Comparison of ENCODE assay signal across 8 mouse cellular contexts in genomic region chr10:86331681-86332281, GRCm38 (mm10). TPM values are rescaled to one million over a fixed set of nuclear protein-coding genes. Genes with fewer than 3 reads are reported as not detected.
DNase-seq lines count a peak whose midpoint lies in the region; ATAC-seq lines count a peak whose summit lies in the region.

No protein-coding gene starts in this region.

- peak overlapping the region; percentile 64 for H3K9ac ChIP-seq in heart, embryonic 13.5 days

- H3K4me2 ChIP-seq in heart, embryonic 13.5 days = peak overlapping the region; percentile 28; the same call in 1 of the 2 replicates

- 28% methylated on average over 7 of the region's 7 CpGs for WGBS in heart, embryonic 13.5 days

- intact Hi-C loops in heart, postnatal 25 days (cut with DNase I) = loop anchor here (10.0 kb wide), 1 partner anchor 373 kb away; the partner anchor contains the start of genes Hsp90b1 and Ttc41

- H3K36me3 ChIP-seq in heart, embryonic 13.5 days = peaks cover 16% of the 10 kb centered on the region

- peaks cover 84% of the 10 kb centered on the region for H3K4me1 ChIP-seq in heart, embryonic 13.5 days

- H3K9me3 ChIP-seq in heart, embryonic 13.5 days = no peaks in the 10 kb centered on the region

- H3K27ac ChIP-seq in heart, embryonic 13.5 days (replicated peaks) = peak overlapping the region; percentile 89

- no peak for ATAC-seq in heart, embryonic 13.5 days (ENCODE audit: extremely low read depth, insufficient number of reproducible peaks, low FRiP score, low TSS enrichment)

- H3K4me3 ChIP-seq in heart, embryonic 13.5 days = no peak overlapping the region

- DNase-seq in heart, adult 11 months = peak; percentile 99
- DNase-seq in heart, postnatal 25 days (ENCODE audit: low spot score) = no peak
- peak; percentile 66 for DNase-seq in adrenal gland, postnatal 14 days
- peak; percentile 62 to 81 for DNase-seq in kidney, postnatal 25 days
- DNase-seq in urinary bladder, adult 18-20 months (ENCODE audit: low spot score in 2 of 2) = no peak
- DNase-seq in MN1 (ENCODE audit: low spot score) = no peak
- DNase-seq in right cerebral cortex, adult 18-20 months = no peak

- H3K27me3 ChIP-seq in heart, embryonic 13.5 days (replicated peaks) = no peaks in the 10 kb centered on the region

RNA-seq across cellular contexts. Expression of gene Timp3, which starts 31.6 kb away (rescaled TPM):
- 100 to 1,000 TPM; 135 to 205 TPM for total RNA-seq in heart, postnatal 25 days (2021)
- 283 and 294 TPM in 2 replicates for total RNA-seq in adrenal gland, postnatal 14 days (2021)
- 65.6 and 69.3 TPM in 2 replicates for polyA plus RNA-seq in heart, embryonic 13.5 days (2015; fragmentation: Nextera tagmentation; extraction: Ambion mirVana)

Comparison
In these comparisons a context has a peak if more than half of its experiments do, and no peak if none do; other contexts are left out.
1. DNase-seq: peak in heart, adult 11 months (single experiment), adrenal gland, postnatal 14 days (single experiment) and kidney, postnatal 25 days (2 of 2); none in heart, postnatal 25 days (single experiment), urinary bladder, adult 18-20 months (0 of 2), MN1 (single experiment) and right cerebral cortex, adult 18-20 months (single experiment).